Mouse (Mus musculus): ENCODE measurements around the gene Baz2b.
A peak's percentile ranks its signal among the peaks of the same experiment; 100 is the strongest.
"Not testable (repeated sequence)": the region's sequence is repeated elsewhere in the genome, so short reads cannot be mapped to it uniquely, and the experiment has no call there.

Gene Baz2b

DNA sequence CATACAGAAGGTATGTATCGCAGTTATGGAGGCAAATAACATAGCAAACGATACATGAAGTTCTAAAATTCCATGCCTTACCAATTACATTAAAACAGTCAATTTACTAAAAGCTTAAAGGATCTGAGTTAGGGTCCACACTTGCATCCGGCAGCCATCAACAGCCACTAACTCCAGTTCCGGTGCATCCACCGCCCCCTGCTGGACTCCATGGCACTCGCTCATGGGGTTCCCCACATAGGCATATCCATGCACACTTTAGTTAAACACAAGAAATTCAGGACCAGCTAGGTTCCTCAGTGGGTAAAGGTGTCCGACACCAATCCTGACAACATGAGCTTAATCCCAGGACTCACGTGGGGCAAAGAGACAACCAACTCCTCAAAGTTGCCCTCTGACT is 9.0 kb downstream of the Baz2b start:
- peak; percentile 57 for DNase-seq (ENCODE audit: extremely low spot score, low spot score)

DNA sequence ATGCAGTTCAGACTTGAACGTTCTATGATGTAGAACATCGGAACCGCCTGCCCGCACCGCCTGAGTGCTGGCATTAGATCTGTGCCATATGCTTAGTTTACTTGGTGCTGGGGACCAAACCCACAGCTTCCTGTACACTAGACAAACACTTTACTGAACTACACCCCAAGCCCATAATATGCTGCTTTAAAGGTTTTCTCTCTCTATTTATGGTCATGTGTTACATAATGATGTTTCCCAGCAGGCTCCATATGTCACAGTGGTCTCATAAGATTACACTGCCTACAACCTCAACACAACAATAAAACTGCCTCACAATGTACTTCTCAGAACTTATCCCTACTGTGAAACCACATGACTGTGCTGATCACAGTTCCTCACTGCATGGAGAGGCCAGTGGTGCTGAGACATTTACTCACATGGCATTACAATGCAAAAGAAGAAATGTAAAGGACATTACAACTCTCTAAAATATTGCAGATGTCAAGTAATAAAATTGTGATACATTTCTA is 9.5 kb downstream of the Baz2b start:
- no peak for DNase-seq (ENCODE audit: extremely low spot score, low spot score)

DNA sequence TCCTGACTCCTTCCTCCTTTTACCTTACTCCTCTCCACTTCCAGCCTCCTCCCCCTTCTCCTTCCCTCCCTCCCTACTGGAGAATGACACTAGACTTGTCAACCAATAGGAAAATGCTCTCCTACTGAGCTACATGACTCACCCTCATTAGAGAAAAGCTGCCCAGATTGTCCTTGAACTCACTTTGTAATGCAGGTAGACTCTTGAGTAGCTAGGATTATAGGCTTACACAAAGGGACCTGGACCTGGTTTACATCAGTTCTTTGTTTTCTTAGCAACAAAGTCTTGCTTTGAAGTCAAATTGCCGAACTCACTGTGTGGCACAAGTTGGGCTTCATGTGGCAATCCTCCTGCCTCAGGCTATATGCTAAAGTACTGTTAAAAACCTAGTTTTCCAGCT is 12.8 kb downstream of the Baz2b start:
- no peak for DNase-seq (ENCODE audit: extremely low spot score, low spot score)

DNA sequence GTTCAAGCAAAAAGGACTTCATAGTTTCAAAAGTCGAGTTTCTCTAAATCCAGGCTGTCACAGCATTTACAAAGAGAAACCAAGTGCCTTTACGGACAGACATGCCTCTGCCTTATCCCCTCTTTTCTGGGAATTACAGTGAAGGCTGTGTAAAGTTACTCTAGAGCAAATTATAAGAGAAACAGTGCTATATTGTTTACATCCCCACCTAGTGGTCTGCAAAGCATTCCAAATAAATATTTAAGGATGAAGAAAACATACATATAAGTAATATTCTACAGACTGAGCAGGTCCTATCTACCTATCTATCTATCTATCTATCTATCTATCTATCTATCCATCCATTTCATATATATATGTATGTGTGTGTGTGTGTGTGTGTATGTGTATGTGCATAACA is 27.9 kb downstream of the Baz2b start:
- no peak for DNase-seq (ENCODE audit: extremely low spot score, low spot score)

DNA sequence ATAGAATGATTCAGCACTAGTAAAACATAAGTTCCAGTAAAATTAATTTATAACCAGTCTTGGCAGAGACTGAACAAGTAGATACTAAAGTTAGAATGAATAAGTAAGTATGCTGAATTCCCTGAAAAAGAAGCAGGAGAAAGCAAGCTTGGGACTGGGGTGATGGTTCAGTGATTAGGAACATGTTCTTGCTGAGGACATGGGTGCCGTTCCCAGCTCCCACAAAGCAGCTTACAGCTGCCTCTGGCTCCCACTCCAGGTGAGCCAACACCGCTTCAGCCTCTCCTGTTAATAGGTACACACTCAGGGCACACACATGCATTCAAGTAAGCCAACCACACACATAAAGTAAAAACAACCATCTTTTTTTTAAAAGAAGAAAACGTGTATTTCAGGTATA is 32.1 kb downstream of the Baz2b start:
- no peak for DNase-seq (ENCODE audit: extremely low spot score, low spot score)

GRCm38 (mm10) chr2:60176087-60176486 is 33.6 kb downstream of the Baz2b start:
- no peak for DNase-seq (ENCODE audit: extremely low spot score, low spot score)

GRCm38 (mm10) chr2:60175078-60175477 is 34.6 kb downstream of the Baz2b start:
- no peak for DNase-seq (ENCODE audit: extremely low spot score, low spot score)

DNA sequence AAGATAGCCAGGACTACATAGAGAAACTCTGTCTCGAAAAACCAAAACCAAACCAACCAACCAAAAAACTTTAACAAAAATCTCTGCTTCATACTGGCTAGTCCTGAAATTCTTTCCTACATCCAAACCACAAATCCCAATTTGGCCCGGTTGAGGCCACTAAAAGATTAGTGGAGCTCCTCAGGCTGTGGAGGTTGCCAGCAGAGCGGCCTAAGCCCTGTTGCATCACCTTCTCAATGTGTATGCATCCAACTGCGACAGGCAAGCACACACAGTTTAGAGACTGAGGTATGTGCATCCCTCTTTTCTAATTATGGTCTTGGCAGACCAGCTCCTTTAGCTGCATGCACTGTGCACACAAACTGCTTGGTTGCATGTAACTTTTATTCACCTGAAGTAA is 36.0 kb downstream of the Baz2b start:
- no peak for DNase-seq (ENCODE audit: extremely low spot score, low spot score)

GRCm38 (mm10) chr2:60173190-60173589 is 36.4 kb downstream of the Baz2b start:
- no peak for DNase-seq (ENCODE audit: extremely low spot score, low spot score)

- no peak for DNase-seq (ENCODE audit: extremely low spot score, low spot score)
Observed at GRCm38 (mm10) chr2:60172531-60172914, 37.1 kb downstream of the Baz2b start.

DNA sequence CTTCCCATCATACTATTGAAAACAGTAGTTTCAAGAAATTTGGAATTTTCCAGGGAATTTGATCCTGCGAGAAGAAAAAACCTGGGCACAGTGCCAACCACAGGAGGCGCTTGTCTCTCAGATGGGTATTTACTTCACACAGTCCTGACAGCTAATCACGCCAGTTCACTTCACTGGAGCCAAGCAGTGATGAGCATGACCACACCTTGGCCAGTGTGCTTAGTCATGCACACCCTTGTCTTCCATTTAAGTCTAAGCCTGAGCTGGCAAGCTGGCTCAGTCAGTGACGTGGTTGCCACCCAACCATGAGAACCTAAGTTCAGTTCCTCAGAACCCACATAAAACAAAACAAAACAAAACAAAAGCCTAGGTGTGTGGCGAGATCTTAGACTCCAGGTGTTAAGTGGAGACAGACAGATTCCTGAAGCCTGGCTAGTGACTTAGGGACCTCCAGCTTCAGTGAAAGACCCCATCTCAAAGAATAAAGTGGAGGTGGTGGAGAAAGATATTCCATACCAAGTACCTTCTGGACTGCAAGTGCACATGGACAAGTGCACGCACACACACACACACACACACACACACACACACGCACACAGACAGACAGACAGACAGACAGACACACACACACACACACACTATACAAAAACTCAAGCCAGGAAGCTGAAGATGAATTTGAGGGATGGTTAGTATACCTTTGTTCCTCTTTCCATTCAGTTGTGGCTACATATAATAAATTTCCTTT is 37.7 kb downstream of the Baz2b start:
- DNase-seq (ENCODE audit: extremely low spot score, low spot score) = no peak

DNA sequence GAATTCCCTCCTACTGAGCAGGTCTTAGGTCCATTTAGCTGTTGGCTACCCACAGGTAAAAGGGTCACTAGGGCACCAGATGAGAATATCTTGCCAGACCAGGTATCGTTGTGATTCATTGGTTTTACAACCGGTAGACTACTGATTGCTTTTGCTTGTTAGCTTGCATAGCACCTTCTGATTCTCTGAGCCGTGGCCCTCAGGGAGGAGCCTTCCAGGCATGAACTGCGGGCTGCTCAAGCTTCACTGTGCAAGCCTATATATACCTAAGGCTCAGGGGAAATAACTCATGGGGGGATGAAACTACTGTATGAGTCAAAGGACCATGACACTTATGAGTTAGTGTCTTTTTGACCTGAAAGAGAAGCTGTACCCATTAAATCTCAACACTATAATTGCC is 42.8 kb downstream of the Baz2b start:
- DNase-seq (ENCODE audit: extremely low spot score, low spot score) = no peak

GRCm38 (mm10) chr2:60165679-60166078 is 44.0 kb downstream of the Baz2b start:
- DNase-seq (ENCODE audit: extremely low spot score, low spot score) = no peak

DNA sequence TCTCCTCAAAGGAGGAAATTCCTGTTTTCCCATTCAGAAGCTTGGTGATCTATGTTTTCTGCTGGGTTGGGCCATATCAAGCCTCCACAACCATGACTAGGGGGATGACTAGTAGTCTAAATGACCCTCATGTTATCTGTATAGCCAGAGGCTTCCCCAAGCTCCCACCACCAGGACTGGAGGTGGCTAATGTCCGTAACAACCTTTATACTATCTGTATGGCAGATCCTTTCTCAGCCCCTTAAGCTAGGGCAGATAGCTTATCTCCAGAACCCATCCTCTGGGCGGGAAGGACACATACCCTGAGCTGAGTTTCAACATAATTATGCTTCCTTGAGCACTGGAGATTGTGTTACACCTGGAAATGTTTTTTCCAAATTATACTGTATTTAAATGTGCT is 45.9 kb downstream of the Baz2b start:
- no peak for DNase-seq (ENCODE audit: extremely low spot score, low spot score)

DNA sequence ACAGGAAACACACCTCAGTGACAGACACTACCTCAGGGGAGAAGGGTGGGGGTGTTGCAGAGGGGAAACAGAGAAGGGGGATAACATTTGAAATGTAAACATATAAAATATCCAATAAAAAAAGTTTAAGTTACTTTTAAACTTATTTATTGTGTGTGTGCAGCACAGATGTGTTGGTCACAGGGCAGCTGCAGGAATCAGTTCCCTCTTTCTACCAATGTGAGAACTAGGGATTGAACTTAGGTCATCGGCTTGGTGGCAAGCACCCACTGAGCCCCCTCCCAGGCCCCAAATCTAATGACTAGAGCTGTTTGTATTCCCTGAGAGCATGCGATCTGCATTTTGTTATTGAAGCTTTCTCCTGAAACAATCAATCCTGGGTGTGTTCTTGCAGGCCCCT is 57.2 kb downstream of the Baz2b start:
- no peak for DNase-seq (ENCODE audit: extremely low spot score, low spot score)

DNA sequence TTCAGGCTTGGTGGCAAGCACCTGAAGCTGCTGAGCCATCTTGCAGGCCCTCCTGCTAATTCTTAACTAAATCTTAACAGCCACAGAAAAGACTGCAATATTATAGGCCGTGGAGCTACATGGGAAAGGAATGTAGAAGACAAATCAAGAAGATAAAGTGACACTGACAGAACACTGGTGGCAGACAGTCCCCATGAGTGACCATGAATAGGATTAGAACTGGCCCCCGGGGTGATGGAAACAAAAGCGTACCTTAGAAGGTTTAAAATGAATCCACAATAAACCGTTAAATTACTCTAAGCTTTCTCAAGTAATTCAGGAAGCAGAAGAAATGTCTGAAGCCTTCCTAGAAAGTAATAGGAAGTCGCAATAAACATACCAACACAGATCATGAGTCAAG is 61.0 kb downstream of the Baz2b start:
- no peak for DNase-seq (ENCODE audit: extremely low spot score, low spot score)

DNA sequence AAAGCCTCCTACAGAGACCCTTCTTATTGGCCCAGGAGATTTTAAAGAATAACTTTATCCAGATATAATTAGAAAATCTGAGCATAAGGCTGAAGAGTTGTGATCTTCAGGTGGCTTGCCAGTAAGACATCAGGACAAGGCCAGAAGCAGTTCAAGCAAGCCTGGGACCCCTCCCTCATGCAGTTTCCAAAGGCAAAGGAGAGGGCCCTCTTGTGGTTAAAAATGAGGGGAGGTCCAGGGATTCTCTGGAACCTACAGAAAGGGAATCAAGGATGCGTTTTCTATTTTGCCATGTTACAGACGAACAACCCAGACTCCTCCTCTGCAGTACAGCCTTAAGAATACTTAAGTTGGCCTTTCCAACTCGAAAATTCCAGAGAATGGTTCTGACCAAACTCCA is 62.2 kb downstream of the Baz2b start:
- peak; percentile 26 for DNase-seq (ENCODE audit: extremely low spot score, low spot score)

DNA sequence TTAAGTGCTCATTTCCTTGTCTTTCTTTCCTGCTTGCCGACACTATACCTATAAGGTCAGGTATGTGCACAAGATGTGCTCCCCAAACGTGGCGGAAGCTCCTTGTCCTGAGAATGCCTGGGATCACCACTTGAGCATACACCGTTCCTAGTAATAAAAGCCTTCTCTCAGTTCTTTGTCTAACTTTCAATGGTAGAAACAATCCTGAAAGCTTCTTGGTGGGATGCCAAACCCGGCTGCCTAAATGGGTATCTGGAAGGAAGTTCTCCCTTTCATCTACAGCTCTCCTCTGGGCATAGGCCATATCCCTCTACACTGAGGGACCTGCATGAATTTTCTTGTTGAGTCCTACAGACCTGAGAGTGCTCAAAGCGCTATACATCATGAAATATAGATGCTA is 63.9 kb downstream of the Baz2b start:
- DNase-seq (ENCODE audit: extremely low spot score, low spot score) = no peak

DNA sequence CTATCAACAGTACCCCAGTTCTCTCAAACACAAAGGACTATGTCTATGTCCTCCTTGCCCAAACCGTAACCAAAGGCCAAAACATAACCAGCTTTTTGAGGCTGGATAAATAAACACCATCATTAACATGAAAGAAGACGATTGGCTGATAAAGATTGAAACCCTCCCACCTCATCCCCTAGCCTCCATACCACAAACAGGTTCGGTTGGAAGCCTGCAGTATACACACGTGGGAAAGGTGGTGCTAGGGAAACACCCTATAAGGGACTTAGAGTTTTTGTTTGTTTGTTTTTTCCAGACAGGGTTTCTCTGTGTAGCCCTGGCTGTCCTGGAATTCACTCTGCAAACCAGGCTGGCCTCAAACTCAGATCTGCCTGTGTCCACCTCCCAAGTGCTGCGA is 66.3 kb downstream of the Baz2b start:
- DNase-seq (ENCODE audit: extremely low spot score, low spot score) = no peak

- DNase-seq (ENCODE audit: extremely low spot score, low spot score) = no peak
Observed at GRCm38 (mm10) chr2:60142281-60142680, 67.4 kb downstream of the Baz2b start.

GRCm38 (mm10) chr2:60138751-60139162 is 70.9 kb downstream of the Baz2b start:
- DNase-seq (ENCODE audit: extremely low spot score, low spot score) = no peak

DNA sequence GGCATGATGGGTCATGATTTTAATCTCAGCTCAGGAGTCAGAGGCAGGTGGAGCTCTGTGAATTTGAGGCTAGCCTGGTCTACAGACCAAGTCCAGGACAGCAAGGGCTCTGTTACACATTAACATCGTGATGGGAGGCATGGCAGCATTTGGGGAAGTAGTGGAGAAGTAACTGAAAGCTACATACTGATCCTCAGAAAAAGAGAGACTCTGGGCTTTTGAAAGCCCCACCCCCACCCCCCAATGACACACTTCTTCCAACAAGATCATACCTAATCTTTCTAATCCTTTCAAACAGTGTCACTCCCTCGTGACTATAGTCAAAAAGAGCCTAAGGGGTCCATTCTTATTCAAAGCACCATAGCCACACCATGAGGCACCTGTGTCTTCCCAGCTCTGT is 73.8 kb downstream of the Baz2b start:
- DNase-seq (ENCODE audit: extremely low spot score, low spot score) = no peak

DNA sequence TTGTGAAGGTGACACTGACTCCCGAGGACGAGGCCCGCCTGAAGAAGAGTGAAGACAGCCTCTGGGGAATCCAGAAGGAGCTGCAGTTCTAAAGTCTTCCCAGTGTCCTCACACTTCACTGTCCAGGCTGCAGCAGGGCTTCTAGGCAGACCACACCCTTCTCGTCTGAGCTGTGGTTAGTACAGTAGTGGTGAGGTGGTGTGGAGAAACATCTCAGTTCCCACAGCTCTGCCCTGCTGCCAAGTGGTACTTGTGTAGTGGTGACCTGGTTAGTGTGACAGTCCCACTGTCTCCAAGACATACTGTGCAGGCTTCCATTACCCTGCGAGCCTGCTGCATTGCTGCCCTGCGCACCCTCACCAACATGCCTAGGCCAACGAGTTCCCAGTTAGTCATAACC is 74.7 kb downstream of the Baz2b start:
- not testable (repeated sequence) for DNase-seq (ENCODE audit: extremely low spot score, low spot score)

DNA sequence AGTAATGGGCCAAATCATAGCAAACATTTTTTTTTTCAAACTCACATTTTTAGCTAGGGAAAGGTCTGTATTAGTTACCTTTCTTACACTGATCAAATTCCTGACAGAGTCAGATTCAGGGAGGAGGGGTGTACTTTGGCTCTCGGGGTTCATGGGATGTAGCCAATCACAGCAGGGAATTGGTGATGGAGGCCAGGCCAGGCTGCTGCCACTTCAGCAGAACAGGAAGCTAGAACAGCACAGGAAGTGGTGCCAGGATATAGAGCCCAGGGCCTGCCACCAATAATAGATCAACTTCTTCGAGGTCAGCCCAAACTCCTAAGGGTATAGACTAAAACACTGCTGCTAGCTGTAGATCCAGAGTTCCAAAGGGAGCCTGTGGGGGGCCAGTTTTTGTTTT is 76.6 kb downstream of the Baz2b start:
- no peak for DNase-seq (ENCODE audit: extremely low spot score, low spot score)

Measured in neural tube, embryonic 10.5 days (tissue).